Mouse (Mus musculus) cerebellum, adult 2 months (tissue): ENCODE data around the gene Col6a2. TPM values are rescaled to one million over a fixed set of nuclear protein-coding genes. Genes with fewer than 3 reads are reported as not detected.

Experiments used
- DNase-seq, 2 experiments: peaks; one replicate each; pipeline ENCODE4 v3.0.0; 2021
- H3K27ac ChIP-seq: fragments of 200-500 bp; 2 replicates; pipeline ENCODE4 v1.5.1; 2012; ENCODE audit warnings: low read length, control low read depth, inconsistent platforms; ENCODE audit not compliant: insufficient read depth
- H3K27me3 ChIP-seq: fragments of 200-500 bp; 2 replicates; pipeline ENCODE4 v1.6.1; 2012; ENCODE audit warnings: inconsistent platforms, mild to moderate bottlenecking, low read length, moderate library complexity; ENCODE audit not compliant: control insufficient read depth, insufficient read depth
- H3K4me1 ChIP-seq: fragments of 200-500 bp; 2 replicates; pipeline ENCODE4 v1.6.1; 2011; ENCODE audit warnings: low read length; ENCODE audit not compliant: control insufficient read depth, insufficient read depth
- H3K4me3 ChIP-seq: fragments of 200-500 bp; replicated peaks from 2 replicates; pipeline ENCODE3; 2011; ENCODE audit warnings: mild to moderate bottlenecking, low read depth, low read length, control low read depth; ENCODE audit not compliant: insufficient read depth
- CTCF ChIP-seq: fragments of 200-500 bp; IDR thresholded peaks from 2 replicates; pipeline ENCODE4 v1.5.1; 2011; ENCODE audit warnings: low read depth, mild to moderate bottlenecking, control low read depth, low read length, moderate library complexity, borderline replicate concordance; ENCODE audit not compliant: insufficient read depth
- POLR2A ChIP-seq: fragments of 200-500 bp; IDR thresholded peaks from 2 replicates; pipeline ENCODE4 v1.6.1; 2011; ENCODE audit warnings: low read length, control low read depth, borderline replicate concordance; ENCODE audit not compliant: insufficient read depth
- WGBS: fragments of 180-500 bp; shearing (Covaris S2); methylation state at CpG from one replicate; pipeline ENCODE4 v1.1.7; 2018; 5-methylcytosine and 5-hydroxymethylcytosine counted together
- polyA plus RNA-seq: library from polyadenylated mRNA; depleted of rRNA; stranded (reverse); fragments of >200 nt; gene quantifications from 2 replicates; pipeline ENCODE4 v1.2.3, GENCODE M21; 2012

Col6a2 gene
- polyA plus RNA-seq, 1 experiment = 2.9 TPM

- H3K4me3 ChIP-seq = no peak overlapping the region
- 80% methylated on average over 8 of the region's 8 CpGs for WGBS
- H3K27ac ChIP-seq = no peak overlapping the region
- DNase-seq = no peak
- H3K27me3 ChIP-seq = no peaks in the 10 kb centered on the region
- TF ChIP-seq POLR2A (no peak), CTCF (no peak)
- H3K4me1 ChIP-seq = no peaks in the 10 kb centered on the region
These were observed 9.2 kb upstream of the Col6a2 start for GRCm38 (mm10) chr10:76632630-76633029.

- H3K4me1 ChIP-seq = no peaks in the 10 kb centered on the region
- H3K27ac ChIP-seq = no peak overlapping the region
- H3K4me3 ChIP-seq = no peak overlapping the region
- DNase-seq = no peak
- H3K27me3 ChIP-seq = no peaks in the 10 kb centered on the region
- no peak for TF ChIP-seq CTCF
- no peak for TF ChIP-seq POLR2A
- 93% methylated on average over 1 of the region's 1 CpGs for whole genome bisulfite sequencing
These were observed 7.2 kb upstream of the Col6a2 start for GRCm38 (mm10) chr10:76630657-76631056.

- TF ChIP-seq CTCF = no peak
- TF ChIP-seq POLR2A = no peak
- 92% methylated on average over 5 of the region's 5 CpGs for whole genome bisulfite sequencing
- Histone ChIP-seq H3K4me1 (no peaks in the 10 kb centered on the region), H3K27ac (no peak overlapping the region), H3K4me3 (no peak overlapping the region), H3K27me3 (no peaks in the 10 kb centered on the region; the same call in 1 of the 2 replicates)
- no peak for DNase-seq
These were observed 4.3 kb upstream of the Col6a2 start for GRCm38 (mm10) chr10:76627714-76628113.

- WGBS = 35% methylated on average over 7 of the region's 7 CpGs
- DNase-seq = no peak
- Histone ChIP-seq H3K4me3 (no peak overlapping the region), H3K27me3 (no peaks in the 10 kb centered on the region; the same call in 1 of the 2 replicates), H3K27ac (no peak overlapping the region), H3K4me1 (no peaks in the 10 kb centered on the region)
- no peak for TF ChIP-seq POLR2A
- no peak for TF ChIP-seq CTCF
These were observed 1.5 kb upstream of the Col6a2 start for GRCm38 (mm10) chr10:76624903-76625302.

GRCm38 (mm10) chr10:76623734-76624133, 304 bp upstream of the Col6a2 start:
- TF ChIP-seq POLR2A (no peak), CTCF (no peak)
- WGBS = 34% methylated on average over 7 of the region's 7 CpGs
- H3K4me3 ChIP-seq = no peak overlapping the region
- DNase-seq = no peak
- no peaks in the 10 kb centered on the region; the same call in 1 of the 2 replicates for H3K27me3 ChIP-seq
- H3K27ac ChIP-seq = no peak overlapping the region
- H3K4me1 ChIP-seq = no peaks in the 10 kb centered on the region

- H3K27me3 ChIP-seq = no peaks in the 10 kb centered on the region; the same call in 1 of the 2 replicates
- WGBS = 84% methylated on average over 4 of the region's 4 CpGs
- DNase-seq = no peak
- no peaks in the 10 kb centered on the region for H3K4me1 ChIP-seq
- no peak overlapping the region for H3K4me3 ChIP-seq
- no peak for TF ChIP-seq CTCF
- no peak for TF ChIP-seq POLR2A
- no peak overlapping the region for H3K27ac ChIP-seq
These were observed 1.0 kb downstream of the Col6a2 start for GRCm38 (mm10) chr10:76622411-76622810.

- H3K27ac ChIP-seq = no peak overlapping the region
- H3K27me3 ChIP-seq = no peaks in the 10 kb centered on the region
- no peak for DNase-seq
- 85% methylated on average over 7 of the region's 7 CpGs for WGBS
- no peak for TF ChIP-seq CTCF
- no peak for TF ChIP-seq POLR2A
- H3K4me1 ChIP-seq = no peaks in the 10 kb centered on the region
- no peak overlapping the region for H3K4me3 ChIP-seq
These were observed 11.0 kb downstream of the Col6a2 start for GRCm38 (mm10) chr10:76612473-76612872.

GRCm38 (mm10) chr10:76602690-76603089, 20.7 kb downstream of the Col6a2 start:
- TF ChIP-seq CTCF = no peak
- no peak for TF ChIP-seq POLR2A
- Histone ChIP-seq H3K27me3 (no peaks in the 10 kb centered on the region), H3K4me3 (no peak overlapping the region), H3K27ac (no peak overlapping the region), H3K4me1 (no peaks in the 10 kb centered on the region; the same call in 1 of the 2 replicates)
- no peak for DNase-seq
- 20% methylated on average over 3 of the region's 3 CpGs for WGBS
